Mouse (Mus musculus) embryonic stem cell, embryonic (primary cell): ENCODE measurements around the gene Pdzk1ip1.

Experiments
- CTCF ChIA-PET, 4 experiments: fragments of 300-600 bp in 2 of 4; fragments of 350-600 bp in 2 of 4; sonication (Branson Sonifier 250); formaldehyde crosslinking; loops; one replicate each; lab custom pipeline; 2022; ENCODE audit warnings: inconsistent platforms in 2 of 4; lab: Charles Lee
- POLR2A ChIA-PET, 4 experiments: fragments of 300-600 bp in 2 of 4; fragments of 350-600 bp in 2 of 4; sonication (Branson Sonifier 250); formaldehyde crosslinking; loops; one replicate each; lab custom pipeline; 2022; ENCODE audit warnings: antibody characterized with exemption in 4 of 4, inconsistent platforms in 1 of 4; lab: Charles Lee

Gene Pdzk1ip1

GRCm38 (mm10) chr4:115062540-115062874, 26.0 kb upstream of the Pdzk1ip1 start:
- POLR2A ChIA-PET, result no interaction called here
- CTCF ChIA-PET, result interaction anchor here in 3 of 4 experiments (0.7 to 1.1 kb wide), 4 partner anchors 15 to 34 kb away, joined by 3 to 8 read pairs (median 4); no protein-coding TSS in a partner anchor

GRCm38 (mm10) chr4:115062875-115063517, 25.5 kb upstream of the Pdzk1ip1 start:
- CTCF ChIA-PET, result interaction anchor here in 3 of 4 experiments (0.7 to 1.3 kb wide), 6 partner anchors 15 to 35 kb away, joined by 3 to 8 read pairs (median 4); no protein-coding TSS in a partner anchor
- POLR2A ChIA-PET, result interaction anchor here in 3 of 4 experiments (0.6 to 1.3 kb wide), 6 partner anchors 10 to 128 kb away, joined by 3 to 5 read pairs (median 4); no protein-coding TSS in a partner anchor

- POLR2A ChIA-PET, result interaction anchor here in 3 of 4 experiments (0.6 to 1.3 kb wide), 6 partner anchors 9 to 129 kb away, joined by 3 to 5 read pairs (median 4); no protein-coding TSS in a partner anchor
Observed at GRCm38 (mm10) chr4:115063518-115064239, 24.8 kb upstream of the Pdzk1ip1 start.

GRCm38 (mm10) chr4:115071668-115072067, 16.8 kb upstream of the Pdzk1ip1 start:
- ChIA-PET POLR2A (interaction anchor here in 2 of 4 experiments (0.7 to 1.2 kb wide), 2 partner anchors 8 to 133 kb away, joined by 3 read pairs; no protein-coding TSS in a partner anchor), CTCF (interaction anchor here in 3 of 4 experiments (0.5 to 2.7 kb wide), 6 partner anchors 14 to 816 kb away, joined by 3 to 8 read pairs (median 4); no protein-coding TSS in a partner anchor)

More at GRCm38 (mm10) chr4:115063518-115064239, 24.8 kb upstream of the Pdzk1ip1 start:
- CTCF ChIA-PET, result interaction anchor here in 1 of 4 experiments (0.5 to 1.3 kb wide), 4 partner anchors 16 to 220 kb away, joined by 3 to 5 read pairs (median 3); no protein-coding TSS in a partner anchor

GRCm38 (mm10) chr4:115074789-115075188, 13.7 kb upstream of the Pdzk1ip1 start:
- ChIA-PET POLR2A (interaction anchor here in 2 of 4 experiments (0.9 to 1.9 kb wide), 3 partner anchors 10 to 75 kb away, joined by 3 to 6 read pairs (median 5); partner anchors contain the start of gene Stil (in 1 of the 2)), CTCF (interaction anchor here in 1 of 4 experiments (1.9 kb wide), 1 partner anchor 11 kb away, joined by 11 read pairs; no protein-coding TSS in a partner anchor)

GRCm38 (mm10) chr4:115075204-115075915, 13.1 kb upstream of the Pdzk1ip1 start:
- CTCF ChIA-PET, result interaction anchor here in 1 of 4 experiments (1.9 kb wide), 1 partner anchor 10 kb away, joined by 11 read pairs; no protein-coding TSS in a partner anchor
- POLR2A ChIA-PET, result interaction anchor here in 2 of 4 experiments (0.9 to 1.9 kb wide), 3 partner anchors 10 to 75 kb away, joined by 3 to 6 read pairs (median 5); partner anchors contain the start of gene Stil (in 1 of the 2)

GRCm38 (mm10) chr4:115078892-115079820, 9.4 kb upstream of the Pdzk1ip1 start:
- POLR2A ChIA-PET, result interaction anchor here (0.5 to 1.5 kb wide), 18 partner anchors 7 to 1668 kb away, joined by 3 to 9 read pairs (median 3); partner anchors contain the start of gene Stil (in 2 of the 4)
- CTCF ChIA-PET, result interaction anchor here in 3 of 4 experiments (0.5 to 2.3 kb wide), 10 partner anchors 10 to 432 kb away, joined by 3 to 7 read pairs (median 4); no protein-coding TSS in a partner anchor

GRCm38 (mm10) chr4:115079821-115080349, 8.6 kb upstream of the Pdzk1ip1 start:
- POLR2A ChIA-PET, result interaction anchor here in 3 of 4 experiments (0.5 to 1.3 kb wide), 14 partner anchors 8 to 1667 kb away, joined by 3 to 6 read pairs (median 3); partner anchors contain the start of gene Stil (in 2 of the 3)

GRCm38 (mm10) chr4:115083031-115083430, 5.5 kb upstream of the Pdzk1ip1 start:
- ChIA-PET POLR2A (no interaction called here), CTCF (no interaction called here)

More at GRCm38 (mm10) chr4:115079821-115080349, 8.6 kb upstream of the Pdzk1ip1 start:
- CTCF ChIA-PET, result interaction anchor here in 1 of 4 experiments (0.6 to 2.3 kb wide), 7 partner anchors 11 to 97 kb away, joined by 3 to 7 read pairs (median 5); no protein-coding TSS in a partner anchor

- ChIA-PET CTCF (interaction anchor here (0.6 to 2.7 kb wide), 24 partner anchors 8 to 895 kb away, joined by 3 to 11 read pairs (median 4); no protein-coding TSS in a partner anchor), POLR2A (interaction anchor here in 3 of 4 experiments (0.6 to 1.4 kb wide), 4 partner anchors 8 to 81 kb away, joined by 3 to 5 read pairs (median 4); no protein-coding TSS in a partner anchor)
Observed at GRCm38 (mm10) chr4:115085522-115086095, 2.9 kb upstream of the Pdzk1ip1 start.

- POLR2A ChIA-PET, result interaction anchor here in 1 of 4 experiments (0.6 kb wide), 1 partner anchor 82 kb away, joined by 5 read pairs; no protein-coding TSS in a partner anchor
- CTCF ChIA-PET, result interaction anchor here in 3 of 4 experiments (0.7 to 2.7 kb wide), 15 partner anchors 7 to 894 kb away, joined by 3 to 11 read pairs (median 5); no protein-coding TSS in a partner anchor
Observed at GRCm38 (mm10) chr4:115086257-115086656, 2.3 kb upstream of the Pdzk1ip1 start.

- CTCF ChIA-PET, result interaction anchor here in 2 of 4 experiments (0.9 to 2.7 kb wide), 3 partner anchors 10 to 39 kb away, joined by 3 to 11 read pairs (median 11); no protein-coding TSS in a partner anchor
Observed at GRCm38 (mm10) chr4:115086763-115087415, 1.6 kb upstream of the Pdzk1ip1 start.

GRCm38 (mm10) chr4:115090592-115090991, 2.1 kb downstream of the Pdzk1ip1 start:
- CTCF ChIA-PET, result interaction anchor here in 3 of 4 experiments (1.1 to 1.8 kb wide), 3 partner anchors 11 kb away, joined by 3 to 4 read pairs (median 4); no protein-coding TSS in a partner anchor
- POLR2A ChIA-PET, result no interaction called here

More at GRCm38 (mm10) chr4:115086763-115087415, 1.6 kb upstream of the Pdzk1ip1 start:
- POLR2A ChIA-PET, result no interaction called here

GRCm38 (mm10) chr4:115091806-115092205, 3.3 kb downstream of the Pdzk1ip1 start:
- POLR2A ChIA-PET, result interaction anchor here in 2 of 4 experiments (0.6 to 1.5 kb wide), 3 partner anchors 12 to 489 kb away, joined by 3 read pairs; no protein-coding TSS in a partner anchor

More at GRCm38 (mm10) chr4:115091806-115092205, 3.3 kb downstream of the Pdzk1ip1 start:
- CTCF ChIA-PET, result interaction anchor here in 2 of 4 experiments (0.5 to 1.8 kb wide), 5 partner anchors 9 to 618 kb away, joined by 3 to 6 read pairs (median 4); no protein-coding TSS in a partner anchor
